Mouse (Mus musculus): Measurements from ENCODE around the gene Cby1. TPM values are rescaled to one million over a fixed set of nuclear protein-coding genes. Genes with fewer than 3 reads are reported as not detected.

The Cby1 gene
- polyA plus RNA-seq, 1 experiment = 22.0 TPM

DNA sequence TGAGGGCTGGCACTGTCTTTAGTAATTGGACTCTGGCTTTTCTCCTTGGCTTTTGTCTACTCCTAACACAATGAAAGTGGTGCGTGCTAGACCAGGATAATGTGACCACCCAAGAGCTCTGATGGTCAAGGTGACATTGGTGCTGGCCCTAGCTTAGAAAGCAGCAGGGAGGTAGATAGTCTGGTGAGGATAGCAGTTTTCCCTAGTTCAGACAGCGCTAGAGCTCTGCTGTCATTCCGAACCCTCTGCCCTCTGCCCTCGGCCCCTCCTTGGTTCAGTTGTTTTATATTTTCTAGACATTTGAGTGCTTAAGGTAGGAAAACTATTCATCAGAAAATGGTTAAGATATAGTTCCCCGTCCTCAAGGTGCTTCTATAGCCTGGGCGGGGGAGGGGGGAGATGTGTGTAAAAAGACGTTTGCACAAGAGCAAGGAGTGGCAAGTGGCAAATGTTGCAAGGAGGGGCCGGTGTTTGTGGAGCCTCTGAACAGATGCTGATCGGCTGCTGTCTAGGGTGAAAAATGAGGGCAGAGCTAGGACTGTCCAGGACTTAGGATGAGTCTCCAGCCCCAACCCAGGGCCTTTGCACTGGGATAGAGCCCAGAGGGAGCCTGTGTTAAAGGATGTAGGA lies 38.7 kb downstream of the Cby1 start:
- no peaks in the 10 kb centered on the region for H3K4me1 ChIP-seq (ENCODE audit: control insufficient read depth, insufficient read depth, low read length)
- H3K27ac ChIP-seq (ENCODE audit: insufficient read depth, low read length) = no peak overlapping the region
- H3K36me3 ChIP-seq (ENCODE audit: control insufficient read depth, insufficient read depth, low read length, poor library complexity, severe bottlenecking) = peaks cover 8% of the 10 kb centered on the region; the same call in 1 of the 2 replicates
- no peak for TF ChIP-seq POLR2A (IDR thresholded peaks at IDR 0.05; ENCODE audit: insufficient read depth, low read length)
- TF ChIP-seq CTCF (IDR thresholded peaks at IDR 0.05; ENCODE audit: low read depth, low read length) = no peak
- no peak for TF ChIP-seq EP300 (IDR thresholded peaks at IDR 0.05; ENCODE audit: insufficient read depth, low read depth, low read length)
- H3K4me3 ChIP-seq (ENCODE audit: low read depth, low read length) = no peak overlapping the region
- no peak overlapping the region for H3K9ac ChIP-seq (ENCODE audit: low read depth, poor library complexity, severe bottlenecking)
- H3K9me3 ChIP-seq (replicated peaks; ENCODE audit: control insufficient read depth, insufficient read depth, low read length, poor library complexity, severe bottlenecking) = no peaks in the 10 kb centered on the region
- no peaks in the 10 kb centered on the region for H3K27me3 ChIP-seq (ENCODE audit: control insufficient read depth, insufficient read depth, low read length, poor library complexity, severe bottlenecking)

DNA sequence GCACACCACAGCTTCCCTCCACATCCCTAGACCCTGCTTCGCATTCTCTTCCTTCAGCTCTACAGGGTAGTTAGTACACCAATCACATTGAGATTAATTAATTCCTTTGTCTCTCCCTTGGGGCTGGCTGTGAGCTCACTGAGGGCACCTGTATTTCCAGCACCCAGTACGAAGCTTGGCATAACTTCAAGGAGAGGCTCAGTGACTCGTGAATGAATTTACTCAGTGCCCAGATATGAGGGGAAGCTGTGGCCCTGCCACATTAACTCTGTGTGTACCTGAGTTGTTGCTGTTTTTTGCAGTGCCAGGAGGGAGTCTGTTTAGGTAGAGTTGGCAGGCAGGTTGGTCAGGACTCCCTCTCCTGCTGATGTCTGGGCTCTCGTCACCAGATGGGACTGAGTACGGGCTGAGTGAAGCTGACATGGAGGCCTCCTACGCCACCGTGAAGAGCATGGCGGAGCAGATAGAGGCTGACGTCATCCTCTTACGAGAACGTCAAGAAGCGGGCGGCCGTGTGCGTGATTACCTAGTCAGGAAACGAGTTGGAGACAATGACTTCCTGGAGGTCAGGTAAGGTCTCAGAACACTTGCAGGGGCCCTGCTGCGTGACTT lies 47.7 kb downstream of the Cby1 start:
- H3K9ac ChIP-seq (ENCODE audit: low read depth, poor library complexity, severe bottlenecking) = no peak overlapping the region
- TF ChIP-seq CTCF (IDR thresholded peaks at IDR 0.05; ENCODE audit: low read depth, low read length) (no peak), POLR2A (IDR thresholded peaks at IDR 0.05; ENCODE audit: insufficient read depth, low read length) (no peak), EP300 (IDR thresholded peaks at IDR 0.05; ENCODE audit: insufficient read depth, low read depth, low read length) (no peak)
- H3K4me1 ChIP-seq (ENCODE audit: control insufficient read depth, insufficient read depth, low read length) = no peaks in the 10 kb centered on the region
- peaks cover 3% of the 10 kb centered on the region for H3K36me3 ChIP-seq (ENCODE audit: control insufficient read depth, insufficient read depth, low read length, poor library complexity, severe bottlenecking)
- no peak overlapping the region for H3K27ac ChIP-seq (ENCODE audit: insufficient read depth, low read length)
- no peaks in the 10 kb centered on the region for H3K27me3 ChIP-seq (ENCODE audit: control insufficient read depth, insufficient read depth, low read length, poor library complexity, severe bottlenecking)
- no peaks in the 10 kb centered on the region for H3K9me3 ChIP-seq (replicated peaks; ENCODE audit: control insufficient read depth, insufficient read depth, low read length, poor library complexity, severe bottlenecking)
- H3K4me3 ChIP-seq (ENCODE audit: low read depth, low read length) = no peak overlapping the region

DNA sequence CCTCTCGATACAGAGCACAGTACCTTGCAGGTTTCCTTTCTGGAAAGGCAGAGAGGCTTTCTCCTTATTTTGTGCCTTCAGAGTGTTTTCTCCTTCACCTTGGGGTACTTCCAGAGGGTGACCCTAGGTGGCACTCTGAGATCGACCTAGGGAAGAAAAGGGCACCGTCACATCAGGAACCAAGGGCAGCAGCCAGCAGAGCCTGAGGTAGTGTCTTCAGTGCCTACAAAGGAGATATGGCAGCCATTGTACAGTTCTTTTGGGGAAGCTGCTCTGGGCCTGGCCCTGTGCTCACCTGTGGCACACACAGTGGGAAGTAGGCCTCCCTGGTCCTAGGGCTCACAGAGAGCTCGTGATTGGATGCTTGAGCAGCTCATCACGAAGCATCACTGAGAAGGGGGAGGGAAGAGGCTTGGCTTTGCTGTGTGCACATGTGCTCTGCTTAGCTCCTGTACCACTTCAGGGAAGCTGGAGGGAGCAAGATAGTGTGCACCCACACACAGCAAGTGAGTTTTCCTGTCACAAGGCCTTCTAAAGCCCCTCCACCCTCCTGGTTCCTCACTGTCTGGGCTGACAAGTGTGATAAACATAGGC lies 49.3 kb downstream of the Cby1 start:
- Histone ChIP-seq H3K4me3 (ENCODE audit: low read depth, low read length) (no peak overlapping the region), H3K4me1 (ENCODE audit: control insufficient read depth, insufficient read depth, low read length) (no peaks in the 10 kb centered on the region), H3K9ac (ENCODE audit: low read depth, poor library complexity, severe bottlenecking) (no peak overlapping the region), H3K27ac (ENCODE audit: insufficient read depth, low read length) (no peak overlapping the region), H3K9me3 (replicated peaks; ENCODE audit: control insufficient read depth, insufficient read depth, low read length, poor library complexity, severe bottlenecking) (no peaks in the 10 kb centered on the region), H3K36me3 (ENCODE audit: control insufficient read depth, insufficient read depth, low read length, poor library complexity, severe bottlenecking) (peaks cover 5% of the 10 kb centered on the region), H3K27me3 (ENCODE audit: control insufficient read depth, insufficient read depth, low read length, poor library complexity, severe bottlenecking) (no peaks in the 10 kb centered on the region)
- peak; percentile 35 for TF ChIP-seq CTCF (IDR thresholded peaks at IDR 0.05; ENCODE audit: low read depth, low read length)
- no peak for TF ChIP-seq EP300 (IDR thresholded peaks at IDR 0.05; ENCODE audit: insufficient read depth, low read depth, low read length)
- no peak for TF ChIP-seq POLR2A (IDR thresholded peaks at IDR 0.05; ENCODE audit: insufficient read depth, low read length)

DNA sequence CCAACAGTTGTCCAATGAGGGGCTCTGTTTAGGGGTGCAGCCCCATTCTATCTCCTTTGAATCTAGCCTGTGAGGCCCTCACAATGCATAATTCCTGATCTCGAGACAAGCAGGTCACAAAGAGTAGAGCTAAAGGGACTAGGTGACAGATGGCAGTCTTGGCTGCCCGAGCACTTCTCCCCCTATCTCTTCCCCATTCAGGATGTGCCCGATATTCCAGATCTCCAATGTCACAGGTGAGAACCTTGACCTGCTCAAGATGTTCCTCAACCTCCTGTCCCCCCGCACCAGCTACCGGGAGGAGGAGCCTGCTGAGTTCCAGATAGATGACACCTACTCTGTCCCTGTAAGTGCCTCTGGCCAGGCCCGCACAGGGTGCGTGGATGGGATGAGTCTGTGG lies 56.6 kb downstream of the Cby1 start:
- no peak for TF ChIP-seq POLR2A (IDR thresholded peaks at IDR 0.05; ENCODE audit: insufficient read depth, low read length)
- TF ChIP-seq CTCF (IDR thresholded peaks at IDR 0.05; ENCODE audit: low read depth, low read length) = no peak
- no peak for TF ChIP-seq EP300 (IDR thresholded peaks at IDR 0.05; ENCODE audit: insufficient read depth, low read depth, low read length)
- no peaks in the 10 kb centered on the region for H3K9me3 ChIP-seq (replicated peaks; ENCODE audit: control insufficient read depth, insufficient read depth, low read length, poor library complexity, severe bottlenecking)
- no peaks in the 10 kb centered on the region for H3K27me3 ChIP-seq (ENCODE audit: control insufficient read depth, insufficient read depth, low read length, poor library complexity, severe bottlenecking)
- no peak overlapping the region for H3K4me3 ChIP-seq (ENCODE audit: low read depth, low read length)
- H3K36me3 ChIP-seq (ENCODE audit: control insufficient read depth, insufficient read depth, low read length, poor library complexity, severe bottlenecking) = peaks cover 5% of the 10 kb centered on the region
- H3K9ac ChIP-seq (ENCODE audit: low read depth, poor library complexity, severe bottlenecking) = no peak overlapping the region
- H3K4me1 ChIP-seq (ENCODE audit: control insufficient read depth, insufficient read depth, low read length) = no peaks in the 10 kb centered on the region
- no peak overlapping the region for H3K27ac ChIP-seq (ENCODE audit: insufficient read depth, low read length)

DNA sequence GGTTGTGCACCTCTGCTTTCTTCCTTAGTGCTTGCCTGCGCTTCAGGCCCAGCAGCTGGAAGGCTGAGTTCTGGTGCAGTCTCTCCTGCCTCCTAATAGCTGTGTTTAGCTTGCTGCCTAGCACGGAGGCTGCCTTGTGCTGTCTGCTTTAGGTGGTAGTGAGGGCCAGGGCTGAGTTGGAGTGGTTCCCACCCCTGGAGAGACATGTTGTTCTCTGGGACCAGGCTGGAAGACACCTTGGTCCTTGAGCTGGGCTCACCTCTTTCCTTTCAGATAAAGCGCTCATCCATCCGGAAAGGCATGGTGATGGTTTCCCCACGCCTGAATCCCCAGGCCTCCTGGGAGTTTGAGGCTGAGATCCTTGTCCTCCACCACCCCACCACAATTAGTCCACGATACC lies 57.7 kb downstream of the Cby1 start:
- no peak for TF ChIP-seq POLR2A (IDR thresholded peaks at IDR 0.05; ENCODE audit: insufficient read depth, low read length)
- no peak for TF ChIP-seq EP300 (IDR thresholded peaks at IDR 0.05; ENCODE audit: insufficient read depth, low read depth, low read length)
- TF ChIP-seq CTCF (IDR thresholded peaks at IDR 0.05; ENCODE audit: low read depth, low read length) = no peak
- Histone ChIP-seq H3K9me3 (replicated peaks; ENCODE audit: control insufficient read depth, insufficient read depth, low read length, poor library complexity, severe bottlenecking) (no peaks in the 10 kb centered on the region), H3K4me1 (ENCODE audit: control insufficient read depth, insufficient read depth, low read length) (no peaks in the 10 kb centered on the region), H3K36me3 (ENCODE audit: control insufficient read depth, insufficient read depth, low read length, poor library complexity, severe bottlenecking) (peaks cover 5% of the 10 kb centered on the region), H3K27me3 (ENCODE audit: control insufficient read depth, insufficient read depth, low read length, poor library complexity, severe bottlenecking) (no peaks in the 10 kb centered on the region), H3K27ac (ENCODE audit: insufficient read depth, low read length) (no peak overlapping the region), H3K4me3 (ENCODE audit: low read depth, low read length) (no peak overlapping the region), H3K9ac (ENCODE audit: low read depth, poor library complexity, severe bottlenecking) (no peak overlapping the region)

Other genes with a start within 250 kb of the Cby1 start
- 113 and 116 TPM in 2 replicates for gene Csnk1e, start 203.6 kb upstream of the Cby1 start, polyA plus RNA-seq (2011; ENCODE audit: insufficient read depth, insufficient read length, low read depth, missing spikeins)
- 4.5 TPM in 2 replicates for gene Kcnj4, start 154.0 kb upstream of the Cby1 start, polyA plus RNA-seq (2011; ENCODE audit: insufficient read depth, insufficient read length, low read depth, missing spikeins)
- 41.4 and 43.9 TPM in 2 replicates for gene Kdelr3, start 142.8 kb upstream of the Cby1 start, polyA plus RNA-seq (2011; ENCODE audit: insufficient read depth, insufficient read length, low read depth, missing spikeins)
- gene Ddx17, start 112.5 kb upstream of the Cby1 start, polyA plus RNA-seq (2011; ENCODE audit: insufficient read depth, insufficient read length, low read depth, missing spikeins) = 375 and 392 TPM in 2 replicates
- gene Dmc1, start 54.1 kb upstream of the Cby1 start, polyA plus RNA-seq (2011; ENCODE audit: insufficient read depth, insufficient read length, low read depth, missing spikeins) = 23.5 and 26.8 TPM in 2 replicates
- gene Fam227a, start 243 bp upstream of the Cby1 start, polyA plus RNA-seq (2011; ENCODE audit: insufficient read depth, insufficient read length, low read depth, missing spikeins) = 3.2 and 3.4 TPM in 2 replicates
- gene Tomm22, start 11.7 kb downstream of the Cby1 start, polyA plus RNA-seq (2011; ENCODE audit: insufficient read depth, insufficient read length, low read depth, missing spikeins) = 131 and 145 TPM in 2 replicates
- 20.7 and 20.9 TPM in 2 replicates for gene Josd1, start 28.7 kb downstream of the Cby1 start, polyA plus RNA-seq (2011; ENCODE audit: insufficient read depth, insufficient read length, low read depth, missing spikeins)
- 32.4 and 38.3 TPM in 2 replicates for gene Gtpbp1, start 31.6 kb downstream of the Cby1 start, polyA plus RNA-seq (2011; ENCODE audit: insufficient read depth, insufficient read length, low read depth, missing spikeins)
- gene Sun2, start 83.3 kb downstream of the Cby1 start, polyA plus RNA-seq (2011; ENCODE audit: insufficient read depth, insufficient read length, low read depth, missing spikeins) = 7.8 and 11.7 TPM in 2 replicates
- 15.7 and 19.9 TPM in 2 replicates for gene Dnal4, start 118.7 kb downstream of the Cby1 start, polyA plus RNA-seq (2011; ENCODE audit: insufficient read depth, insufficient read length, low read depth, missing spikeins)
- 8.0 and 9.7 TPM in 2 replicates for gene Nptxr, start 145.6 kb downstream of the Cby1 start, polyA plus RNA-seq (2011; ENCODE audit: insufficient read depth, insufficient read length, low read depth, missing spikeins)
- gene Npcd, start 175.0 kb downstream of the Cby1 start, polyA plus RNA-seq (2011; ENCODE audit: insufficient read depth, insufficient read length, low read depth, missing spikeins) = 1.2 TPM in 1 of 2 replicates, not detected in the other
- gene Cbx6, start 175.5 kb downstream of the Cby1 start, polyA plus RNA-seq (2011; ENCODE audit: insufficient read depth, insufficient read length, low read depth, missing spikeins) = 25.7 and 28.7 TPM in 2 replicates
- 98.9 and 114 TPM in 2 replicates for gene Apobec3, start 232.5 kb downstream of the Cby1 start, polyA plus RNA-seq (2011; ENCODE audit: insufficient read depth, insufficient read length, low read depth, missing spikeins)